Mouse (Mus musculus): ENCODE measurements around the gene Klhl21.

Gene Klhl21

DNA sequence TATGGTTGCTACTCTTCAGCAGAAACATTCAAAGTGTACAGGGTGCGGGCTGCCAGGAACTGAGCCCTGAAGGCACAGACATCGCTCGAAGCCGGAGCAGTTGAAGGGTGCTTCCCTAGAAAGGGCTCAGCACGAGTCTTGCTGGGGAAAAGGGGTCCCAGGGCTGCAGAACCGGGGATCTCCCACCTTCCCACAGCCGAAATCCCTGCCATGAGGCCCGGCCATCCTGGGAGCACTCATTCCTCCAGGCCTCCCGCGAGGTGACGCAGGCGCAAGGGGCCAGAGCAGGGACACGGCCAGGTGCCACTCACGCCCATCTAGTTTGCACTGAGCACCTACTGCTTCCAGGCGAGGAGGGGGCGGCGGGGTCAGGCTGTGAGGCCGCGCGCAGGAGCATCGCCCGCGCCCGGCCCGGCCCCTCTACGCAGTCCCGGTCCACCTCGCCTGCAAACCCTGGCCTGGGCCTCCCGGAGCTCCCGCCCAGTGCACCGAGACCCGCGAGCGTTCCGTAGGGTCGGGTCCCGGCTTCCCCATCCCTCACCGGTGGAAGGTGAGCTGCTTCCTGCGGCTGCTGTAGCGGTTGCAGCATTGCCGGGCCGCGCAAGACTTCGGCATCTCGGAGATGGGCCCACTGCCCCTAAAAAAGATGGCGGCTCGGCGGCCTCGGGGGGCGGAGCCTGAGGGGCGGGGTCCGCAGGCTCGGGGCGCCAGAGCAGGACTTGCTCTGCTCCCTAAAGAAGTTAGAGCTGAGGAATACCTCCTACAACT is 20.1 kb upstream of the Klhl21 start, which contains the start of gene Thap3:
Gene Thap3 (minus strand): TSS at position 656 of the 768 bp plus-strand sequence.
- TF ChIP-seq GATA4 (IDR thresholded peaks at IDR 0.05; ENCODE audit: insufficient replicate concordance, low read length), result no peak; the same call in 1 of the 2 replicates

DNA sequence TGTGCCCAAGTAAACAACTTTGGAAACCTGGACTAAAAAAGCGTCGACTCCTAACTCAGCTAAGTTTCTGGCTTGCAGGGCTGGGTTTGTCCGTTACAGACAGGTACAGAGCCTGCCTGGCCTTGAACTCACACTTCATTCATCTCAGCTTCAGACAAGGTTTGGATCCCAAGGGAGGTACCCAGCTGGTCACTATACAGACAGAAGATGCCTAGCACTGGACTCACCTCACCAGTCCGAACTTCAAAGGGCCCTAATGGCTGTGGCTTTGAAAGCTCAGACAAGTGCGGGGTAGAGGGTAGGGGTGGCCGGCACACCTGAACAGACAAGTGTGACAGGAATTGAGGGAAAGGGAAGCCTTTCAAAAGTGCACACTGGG is 19.5 kb upstream of the Klhl21 start:
- TF ChIP-seq GATA4 (IDR thresholded peaks at IDR 0.05; ENCODE audit: insufficient replicate concordance, low read length), result no peak

DNA sequence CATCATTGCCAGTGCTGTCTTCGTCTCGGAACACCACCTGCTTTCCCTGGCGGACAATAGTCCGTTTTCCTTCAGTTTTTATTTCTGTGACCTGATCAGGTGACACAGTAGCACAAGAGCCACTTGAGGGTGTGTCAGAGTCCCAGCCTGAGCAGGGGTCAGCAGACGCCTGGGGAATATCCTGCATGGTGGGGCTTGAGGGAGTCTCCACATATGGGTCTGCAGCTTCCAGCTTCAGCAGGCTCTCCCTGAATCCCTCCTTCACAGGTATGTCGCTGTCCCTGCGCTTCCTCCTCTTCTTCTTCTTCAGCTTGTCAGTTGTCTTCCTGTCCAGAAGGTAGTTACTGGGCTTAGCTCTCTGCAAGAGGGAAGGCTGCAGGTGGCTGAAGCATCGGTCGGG is 16.5 kb upstream of the Klhl21 start:
- no peak for TF ChIP-seq GATA4 (IDR thresholded peaks at IDR 0.05; ENCODE audit: insufficient replicate concordance, low read length)

DNA sequence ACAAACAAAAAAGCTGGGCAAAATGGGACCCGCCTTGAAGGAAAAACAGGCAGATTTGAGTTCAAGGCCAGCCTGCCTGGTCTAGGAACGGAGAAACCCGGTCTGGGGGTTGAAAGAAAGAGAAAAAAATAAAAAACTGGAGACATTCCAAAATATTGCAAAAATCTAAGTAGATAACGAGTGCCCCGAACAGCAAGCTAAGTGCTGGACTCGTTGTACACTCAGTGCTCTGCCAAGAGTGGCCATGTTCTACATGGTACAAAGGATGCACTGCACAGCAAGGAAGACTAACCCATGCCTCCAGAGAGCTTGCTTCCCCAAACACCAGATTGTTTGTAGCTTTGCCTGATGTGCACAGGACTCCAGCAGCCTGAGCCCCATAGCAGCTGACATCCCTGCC is 15.6 kb upstream of the Klhl21 start:
- no peak for TF ChIP-seq GATA4 (IDR thresholded peaks at IDR 0.05; ENCODE audit: insufficient replicate concordance, low read length)

DNA sequence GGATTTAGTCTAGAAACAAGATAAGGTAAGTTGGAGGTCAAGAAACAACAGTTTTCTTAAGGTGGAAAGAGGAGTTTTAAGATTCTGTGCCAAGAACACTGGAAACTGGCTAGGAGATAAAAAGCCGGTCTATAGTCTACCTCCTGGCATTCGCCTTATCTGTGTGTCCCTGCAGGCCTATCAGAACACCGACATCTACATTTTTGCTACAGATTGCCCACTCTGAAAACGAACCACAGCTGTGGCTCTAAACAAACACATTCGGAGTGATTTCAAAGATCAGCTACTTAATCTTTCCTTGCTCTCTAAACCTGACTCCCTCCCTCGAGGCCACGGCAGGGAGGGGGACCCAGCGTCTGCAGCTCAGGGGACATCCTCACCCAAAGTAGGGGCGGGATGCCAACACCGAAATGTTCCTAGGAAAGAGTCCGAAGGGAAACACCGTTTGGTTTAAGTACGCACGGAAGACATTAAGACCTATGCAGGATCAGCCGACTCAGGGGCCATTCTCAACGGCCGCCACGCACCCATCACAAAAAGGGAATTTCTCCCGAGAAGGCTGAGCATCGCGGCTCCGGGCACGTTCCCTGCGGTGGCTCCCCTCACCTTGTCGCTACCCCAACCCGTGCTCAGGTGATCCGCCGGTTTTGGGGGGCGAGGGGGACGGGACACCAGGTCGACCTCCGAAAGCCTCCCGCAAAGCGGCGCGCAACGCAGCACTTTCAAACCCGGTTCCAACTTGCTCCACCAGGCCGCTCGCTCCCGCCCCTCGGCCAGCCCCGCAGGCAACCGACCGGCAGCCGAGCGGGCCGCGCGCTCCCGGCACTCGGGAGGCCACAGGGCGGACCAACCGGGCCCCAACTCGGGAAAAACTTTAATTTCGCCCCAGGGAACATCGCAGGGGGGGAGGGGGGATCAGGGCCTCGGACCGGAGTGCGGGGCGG is 14.1 kb upstream of the Klhl21 start:
- no peak for TF ChIP-seq GATA4 (IDR thresholded peaks at IDR 0.05; ENCODE audit: insufficient replicate concordance, low read length)

DNA sequence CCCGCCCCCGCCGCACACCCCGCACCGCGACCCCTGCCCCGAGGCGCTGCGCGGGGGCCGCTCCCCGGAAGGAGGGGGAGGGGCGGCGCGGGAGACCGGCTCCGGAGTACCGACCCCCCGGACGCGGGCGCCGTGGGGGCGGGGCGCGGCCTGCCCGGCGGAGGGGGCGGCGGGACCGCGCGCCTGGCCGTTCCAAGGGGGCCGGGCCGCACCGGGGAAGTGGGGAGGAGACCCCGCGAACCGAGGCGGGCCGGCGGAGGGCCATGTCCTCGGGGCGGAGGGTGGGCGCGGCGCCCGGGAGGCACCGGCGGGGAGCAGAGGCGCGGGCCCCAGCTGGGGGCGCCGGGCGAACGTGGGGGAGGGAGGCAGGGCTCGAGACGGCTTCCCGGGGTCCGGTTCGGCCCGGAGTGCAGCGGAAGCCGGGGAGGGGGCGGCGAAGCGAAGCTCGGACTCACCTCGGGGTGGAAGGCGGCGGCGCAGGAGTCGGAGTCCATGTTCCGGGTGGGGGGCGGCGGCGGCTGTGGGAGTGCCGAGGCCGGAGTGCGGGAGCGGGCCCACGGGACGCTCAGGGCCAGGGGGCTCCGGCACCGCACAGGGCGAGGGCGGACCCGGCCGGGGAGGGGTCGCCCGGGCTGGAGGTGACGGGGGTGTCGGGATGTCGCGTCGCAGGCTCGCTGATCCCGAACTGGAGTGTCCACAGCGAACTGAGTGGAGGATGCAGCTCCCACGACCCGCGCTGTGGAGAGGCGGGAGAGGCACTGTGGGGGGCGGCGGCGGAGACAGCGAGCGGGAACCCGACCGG is 13.0 kb upstream of the Klhl21 start:
- no peak for TF ChIP-seq GATA4 (IDR thresholded peaks at IDR 0.05; ENCODE audit: insufficient replicate concordance, low read length)

DNA sequence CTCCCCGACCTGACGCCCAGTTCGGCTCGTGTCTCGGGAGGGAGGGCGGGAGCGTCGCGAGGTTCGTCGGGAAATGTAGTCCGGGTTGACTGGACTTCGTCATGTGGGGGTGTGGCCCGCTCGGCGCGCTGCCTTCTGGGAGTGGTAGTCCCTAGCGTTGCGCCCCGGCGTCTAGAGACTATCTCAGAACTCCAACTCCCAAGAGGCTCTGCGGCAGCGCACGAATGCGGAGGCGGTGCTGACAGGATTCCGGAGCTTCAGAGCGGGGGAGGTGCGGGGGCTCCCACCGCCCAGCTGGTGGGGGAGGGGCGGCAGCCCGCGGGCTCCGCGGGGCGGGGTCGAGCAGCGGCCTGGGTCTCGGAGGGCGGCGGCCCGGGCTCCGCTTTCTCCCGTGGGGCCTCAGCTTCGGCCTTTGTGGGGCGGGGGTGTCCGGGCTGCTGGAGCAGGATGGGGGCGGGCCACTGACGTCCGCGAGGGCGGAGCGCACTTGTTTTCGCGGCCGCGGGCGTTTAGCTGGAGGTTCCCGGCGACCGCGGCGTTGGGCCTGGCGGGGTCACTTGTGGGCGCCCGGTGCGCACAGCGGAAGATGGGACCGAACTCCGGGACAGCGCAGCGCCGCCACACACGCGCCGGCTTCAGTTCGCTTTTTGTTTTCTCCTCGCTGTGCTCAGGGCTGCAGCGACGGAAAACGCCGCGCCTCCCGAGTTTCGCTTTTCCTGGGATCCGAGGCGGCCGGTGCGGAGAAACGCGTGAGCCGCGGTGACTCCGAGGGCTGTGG is 12.2 kb upstream of the Klhl21 start, which contains the start of gene Phf13:
Gene Phf13 (minus strand): TSS at position 86 of the 778 bp plus-strand sequence.
- TF ChIP-seq GATA4 (IDR thresholded peaks at IDR 0.05; ENCODE audit: insufficient replicate concordance, low read length), result peak; percentile 21; the same call in 1 of the 2 replicates

DNA sequence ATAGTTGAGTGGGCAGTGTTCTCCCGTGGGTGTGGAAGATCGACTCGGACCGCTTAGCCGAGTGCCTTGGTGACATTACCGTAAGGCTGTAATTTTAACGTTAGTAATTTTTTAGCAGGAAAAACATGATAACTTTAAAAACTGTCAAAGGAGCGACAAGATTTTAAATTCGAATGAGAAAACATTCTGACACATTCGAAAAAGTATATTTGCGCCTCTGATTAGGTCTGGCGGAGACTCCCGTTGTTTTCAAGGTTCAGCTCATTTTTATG is 11.7 kb upstream of the Klhl21 start:
- no peak for TF ChIP-seq GATA4 (IDR thresholded peaks at IDR 0.05; ENCODE audit: insufficient replicate concordance, low read length)

DNA sequence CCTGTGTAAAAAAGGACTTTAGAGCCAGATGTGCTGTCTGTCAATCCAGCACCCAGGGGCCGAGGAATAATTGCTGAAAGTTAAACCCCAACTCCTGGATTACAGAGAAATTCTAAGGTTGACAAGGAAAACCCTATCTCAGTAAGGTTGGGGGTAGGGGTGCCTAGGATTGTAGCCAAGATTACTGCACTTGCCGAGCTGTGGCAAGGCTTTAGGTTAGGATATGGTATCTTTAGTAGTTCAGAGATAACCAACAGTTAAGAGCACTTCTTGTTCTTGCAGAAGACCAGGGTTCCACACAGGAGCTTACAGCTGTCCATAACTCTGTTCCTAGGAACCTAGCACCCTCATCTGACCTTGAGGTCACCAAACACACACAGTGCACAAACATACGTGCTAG is 10.9 kb upstream of the Klhl21 start:
- TF ChIP-seq GATA4 (IDR thresholded peaks at IDR 0.05; ENCODE audit: insufficient replicate concordance, low read length), result no peak

DNA sequence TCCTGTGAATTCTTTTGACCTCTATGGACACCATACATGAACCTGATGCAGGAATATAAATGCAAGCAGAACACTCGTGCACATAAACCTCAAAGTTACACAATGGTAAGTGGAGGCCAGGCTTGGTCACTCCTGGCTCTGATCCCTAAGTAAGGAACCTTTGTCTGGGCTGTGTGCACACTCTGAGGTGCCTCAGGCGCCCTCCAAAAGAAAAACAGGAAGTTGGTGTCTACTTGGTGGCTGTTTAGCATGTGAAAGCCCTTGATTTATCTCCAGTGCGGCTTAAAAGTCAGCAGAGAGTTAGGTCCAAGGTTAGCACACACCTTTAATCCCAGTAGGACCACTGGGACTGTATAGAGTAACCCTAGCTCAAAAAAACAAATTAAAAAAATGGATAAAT is 9.1 kb upstream of the Klhl21 start:
- no peak for TF ChIP-seq GATA4 (IDR thresholded peaks at IDR 0.05; ENCODE audit: insufficient replicate concordance, low read length)

DNA sequence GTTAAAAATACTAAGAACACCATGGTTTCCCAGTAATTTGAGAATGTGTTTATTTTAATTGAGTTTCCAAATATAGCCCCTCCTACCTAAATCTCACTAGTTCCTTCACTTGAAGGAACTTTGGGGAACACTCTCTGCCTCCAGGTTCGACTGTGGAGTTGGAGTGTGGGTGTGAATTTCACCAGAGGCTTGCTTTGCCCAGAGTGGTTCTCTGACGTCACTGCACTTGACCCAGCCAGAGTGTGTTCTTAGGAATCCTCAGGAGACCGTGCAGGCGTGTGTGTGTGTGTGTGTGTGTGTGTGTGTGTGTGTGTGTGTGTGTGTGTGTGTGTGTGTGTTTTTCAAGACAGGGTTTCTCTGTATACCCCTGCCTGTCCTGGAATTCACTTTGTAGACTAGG is 7.7 kb upstream of the Klhl21 start:
- no peak for TF ChIP-seq GATA4 (IDR thresholded peaks at IDR 0.05; ENCODE audit: insufficient replicate concordance, low read length)

DNA sequence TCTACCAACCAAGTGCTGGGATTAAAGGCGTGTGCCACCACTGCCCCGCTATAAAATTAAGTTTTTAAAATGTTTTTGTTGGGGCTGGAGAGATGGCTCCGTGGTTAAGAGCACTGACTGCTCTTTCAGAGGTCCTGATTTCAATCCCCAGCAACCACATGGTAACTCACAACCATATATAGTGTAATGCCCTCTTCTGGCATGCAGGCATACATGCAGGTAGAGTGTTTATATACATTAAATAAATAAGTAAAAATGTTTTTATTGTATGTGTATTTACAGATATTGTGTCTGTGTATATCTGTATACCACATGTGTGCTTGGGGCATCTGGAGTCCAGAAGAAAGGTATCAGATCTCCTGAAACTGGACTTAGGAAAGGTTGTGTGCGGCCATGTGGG is 7.3 kb upstream of the Klhl21 start:
- no peak for TF ChIP-seq GATA4 (IDR thresholded peaks at IDR 0.05; ENCODE audit: insufficient replicate concordance, low read length)

DNA sequence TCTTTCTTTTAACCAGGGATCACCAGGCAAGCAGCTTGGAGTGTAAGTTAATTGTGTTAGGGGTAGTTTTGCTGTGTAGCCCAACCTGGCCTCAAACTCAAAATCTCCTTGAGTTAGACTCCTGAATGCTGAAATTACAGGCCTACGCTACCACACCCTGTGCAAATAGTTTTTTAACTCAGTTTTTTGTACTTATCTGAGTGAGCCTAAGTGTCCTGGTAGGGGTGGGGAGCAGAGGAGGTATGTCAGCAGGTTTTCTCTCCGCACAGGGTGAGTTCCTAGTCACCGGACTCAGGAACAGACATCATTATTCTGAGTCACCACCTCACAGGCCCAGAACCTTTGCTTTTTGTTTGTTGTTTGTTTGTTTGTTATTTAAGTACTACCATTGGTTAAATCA is 6.5 kb upstream of the Klhl21 start:
- no peak for TF ChIP-seq GATA4 (IDR thresholded peaks at IDR 0.05; ENCODE audit: insufficient replicate concordance, low read length)

DNA sequence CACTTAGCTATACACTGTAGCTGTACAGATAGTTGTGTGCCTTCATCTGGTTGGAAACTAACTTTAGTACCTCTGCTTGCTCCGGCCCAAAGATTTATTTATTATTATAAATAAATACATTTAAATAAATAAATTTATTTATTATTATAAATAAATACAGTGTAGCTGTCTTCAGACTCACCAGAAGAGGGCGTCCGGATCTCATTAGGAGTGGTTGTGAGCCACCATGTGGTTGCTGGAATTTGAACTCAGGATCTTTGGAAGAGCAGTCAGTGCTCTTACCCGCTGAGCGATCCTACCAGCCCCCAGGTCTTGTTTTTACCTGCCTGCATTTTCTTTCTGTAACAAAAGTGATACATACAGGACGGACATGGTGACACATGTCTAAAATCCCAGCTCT is 2.5 kb upstream of the Klhl21 start:
- TF ChIP-seq GATA4 (IDR thresholded peaks at IDR 0.05; ENCODE audit: insufficient replicate concordance, low read length), result no peak

DNA sequence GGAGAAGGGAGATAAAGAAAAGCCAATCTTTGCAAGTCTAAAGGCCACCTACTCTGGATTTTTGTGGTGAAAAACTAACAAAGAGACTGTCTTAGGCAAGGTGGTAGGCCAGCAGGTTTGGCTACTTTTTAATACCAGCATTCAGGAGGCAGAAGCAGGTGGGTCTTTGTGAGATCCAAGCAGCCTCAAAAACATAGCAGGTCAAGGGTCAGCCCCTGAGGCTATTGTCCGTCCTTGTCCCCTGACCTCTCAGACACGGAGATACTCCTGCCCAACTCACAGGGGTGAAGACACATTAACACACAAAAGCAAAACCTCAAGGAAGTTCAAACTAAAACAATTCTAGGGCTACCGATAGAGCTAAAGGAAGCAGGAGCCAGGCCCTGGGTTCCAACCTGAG is 1.8 kb upstream of the Klhl21 start:
- no peak for TF ChIP-seq GATA4 (IDR thresholded peaks at IDR 0.05; ENCODE audit: insufficient replicate concordance, low read length)

Measured in liver, adult (tissue).